Mouse (Mus musculus) lung, postnatal 0 days (tissue): Measurements from ENCODE around the gene Fto. TPM values are rescaled to one million over a fixed set of nuclear protein-coding genes. Genes with fewer than 3 reads are reported as not detected.
A peak's percentile ranks its signal among the peaks of the same experiment; 100 is the strongest.

Experiments
- ATAC-seq: fragments of 200-750 bp; cut with Nextera tagmentation; 2 replicates; pipeline ENCODE4 v1.8.0; 2017; ENCODE audit warnings: moderate library complexity
- DNase-seq: peaks from one replicate; pipeline ENCODE4 v3.0.0-alpha.2; 2016; ENCODE audit warnings: low spot score
- H3K27ac ChIP-seq: fragments of 300-500 bp; sonication (generic); 2 replicates; pipeline ENCODE4 v1.5.1; 2014; ENCODE audit warnings: antibody characterized with exemption, mild to moderate bottlenecking, low read length, mixed read lengths
- H3K27me3 ChIP-seq: fragments of 300-500 bp; sonication (generic); replicated peaks from 2 replicates; pipeline ENCODE4 v1.6.1; 2014; ENCODE audit warnings: low read length, mixed read lengths; ENCODE audit not compliant: insufficient read depth
- H3K36me3 ChIP-seq: fragments of 300-500 bp; sonication (generic); 2 replicates; pipeline ENCODE4 v1.6.1; 2014; ENCODE audit warnings: low read length, mixed read lengths; ENCODE audit not compliant: insufficient read depth
- H3K4me1 ChIP-seq: fragments of 300-500 bp; sonication (generic); 2 replicates; pipeline ENCODE4 v1.6.1; 2014; ENCODE audit warnings: antibody characterized with exemption, low read depth, low read length, mixed read lengths; ENCODE audit not compliant: insufficient read depth
- H3K4me2 ChIP-seq: fragments of 300-500 bp; sonication (generic); replicated peaks from 2 replicates; pipeline ENCODE4 v1.6.1; 2014; ENCODE audit warnings: low read depth, mild to moderate bottlenecking, low read length, moderate library complexity, mixed read lengths
- H3K4me3 ChIP-seq: fragments of 300-500 bp; sonication (generic); 2 replicates; pipeline ENCODE4 v1.5.1; 2014; ENCODE audit warnings: low read depth, low read length
- H3K9ac ChIP-seq: fragments of 300-500 bp; sonication (generic); replicated peaks from 2 replicates; pipeline ENCODE4 v1.6.1; 2014; ENCODE audit warnings: low read depth, mild to moderate bottlenecking
- H3K9me3 ChIP-seq: fragments of 300-500 bp; sonication (generic); 2 replicates; pipeline ENCODE4 v1.6.1; 2016; ENCODE audit warnings: low read length, mixed read lengths
- CTCF ChIP-seq: IDR thresholded peaks from 2 replicates; pipeline ENCODE4 v1.5.1; 2016; ENCODE audit warnings: antibody characterized with exemption, mild to moderate bottlenecking
- EP300 ChIP-seq: IDR thresholded peaks from 2 replicates; pipeline ENCODE4 v1.6.1; 2016; ENCODE audit warnings: antibody characterized with exemption, mild to moderate bottlenecking, control low read depth
- WGBS: fragments of 180-500 bp; shearing (Covaris S2); extraction: QIAGEN DNeasy Blood & Tissue Kit; methylation state at CpG from one replicate; pipeline ENCODE4 v1.1.7; 2014; 5-methylcytosine and 5-hydroxymethylcytosine counted together
- polyA plus RNA-seq: library from polyadenylated mRNA; unstranded; fragments of >200 nt; fragmentation: Nextera tagmentation; extraction: Ambion mirVana; gene quantifications from 2 replicates; pipeline ENCODE4 v1.2.1, GENCODE M21; 2015

Gene Fto
- polyA plus RNA-seq, 1 experiment from 2014 or later = 29.8 TPM

DNA sequence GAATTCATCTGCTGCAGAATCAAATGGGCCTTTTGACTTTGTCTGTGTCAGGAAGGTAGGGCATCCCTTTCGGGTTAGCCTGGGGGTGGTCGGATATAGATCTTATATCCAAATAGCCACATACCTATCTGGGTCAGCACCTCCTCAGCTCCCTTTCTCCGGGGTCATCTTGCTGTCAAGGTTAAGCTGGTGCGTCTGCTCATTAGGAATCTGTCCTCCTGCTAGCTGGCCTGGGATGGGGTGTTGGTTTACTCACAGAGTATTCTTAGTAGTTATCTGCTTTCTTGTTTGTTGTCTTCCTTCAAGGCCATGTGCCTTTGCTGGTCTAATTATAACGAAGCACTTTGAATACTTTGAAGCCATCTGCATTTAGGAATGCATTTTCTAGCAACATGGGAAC lies 163.7 kb downstream of the Fto start:
- H3K36me3 ChIP-seq = peaks cover 7% of the 10 kb centered on the region
- no peak for TF ChIP-seq CTCF
- no peak for TF ChIP-seq EP300
- 88% methylated on average over 5 of the region's 5 CpGs for WGBS
- no peak overlapping the region for H3K27ac ChIP-seq
- DNase-seq (no peak), ATAC-seq (no peak)
- H3K27me3 ChIP-seq = no peaks in the 10 kb centered on the region
- no peak overlapping the region for H3K9ac ChIP-seq
- no peak overlapping the region for H3K4me3 ChIP-seq
- no peak overlapping the region for H3K4me2 ChIP-seq
- no peaks in the 10 kb centered on the region for H3K9me3 ChIP-seq
- H3K4me1 ChIP-seq = no peaks in the 10 kb centered on the region

DNA sequence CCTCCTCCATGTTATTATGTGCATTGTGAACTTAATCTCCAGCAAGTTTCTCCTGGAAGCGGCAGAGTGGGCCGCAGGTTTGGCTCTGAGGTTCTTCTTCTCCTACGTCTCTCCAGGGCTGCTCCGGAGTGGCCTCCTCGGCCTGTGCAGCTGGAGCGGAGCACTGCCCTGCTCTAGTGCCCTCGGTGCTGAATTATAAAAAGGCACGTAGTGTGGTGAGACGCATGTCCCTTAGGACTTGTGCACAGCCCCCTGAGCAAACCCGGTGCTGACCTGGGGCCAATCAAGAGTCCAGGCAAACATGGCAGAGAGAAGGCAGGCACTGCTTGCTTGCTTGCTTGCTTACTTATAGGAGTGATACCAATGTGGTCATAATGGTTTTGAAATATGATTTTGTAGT lies 164.1 kb downstream of the Fto start:
- DNase-seq (no peak), ATAC-seq (no peak)
- Histone ChIP-seq H3K27me3 (no peaks in the 10 kb centered on the region), H3K27ac (no peak overlapping the region), H3K4me2 (no peak overlapping the region), H3K36me3 (peaks cover 7% of the 10 kb centered on the region; the same call in 1 of the 2 replicates), H3K9me3 (no peaks in the 10 kb centered on the region), H3K9ac (no peak overlapping the region), H3K4me3 (no peak overlapping the region), H3K4me1 (no peaks in the 10 kb centered on the region)
- TF ChIP-seq CTCF (no peak), EP300 (no peak)
- WGBS = 88% methylated on average over 10 of the region's 10 CpGs

DNA sequence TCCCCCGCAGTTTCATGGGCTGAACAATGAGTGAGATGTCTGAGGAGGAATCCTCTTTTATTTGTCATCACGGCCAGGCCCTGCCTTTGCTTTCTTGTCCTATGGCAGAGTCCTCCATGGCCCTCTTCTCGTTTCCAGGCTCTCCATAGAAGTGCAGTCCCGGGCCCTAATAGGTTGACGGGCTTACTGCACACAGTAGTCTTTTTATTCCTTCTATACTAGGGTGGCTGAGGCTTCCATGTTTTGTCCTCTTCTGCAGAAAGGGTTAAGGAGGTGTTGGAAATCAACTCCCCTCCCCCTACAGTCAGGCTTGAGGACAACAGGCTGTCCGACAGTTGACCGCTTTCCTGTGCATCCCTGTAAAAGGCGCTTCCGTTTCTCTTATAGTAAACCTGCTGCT lies 169.2 kb downstream of the Fto start:
- H3K9ac ChIP-seq = no peak overlapping the region
- H3K4me1 ChIP-seq = no peaks in the 10 kb centered on the region
- TF ChIP-seq EP300 (no peak), CTCF (no peak; the same call in 1 of the 2 replicates)
- H3K9me3 ChIP-seq = no peaks in the 10 kb centered on the region
- H3K27ac ChIP-seq = no peak overlapping the region
- no peak for ATAC-seq
- H3K4me3 ChIP-seq = no peak overlapping the region
- no peaks in the 10 kb centered on the region for H3K27me3 ChIP-seq
- DNase-seq = no peak
- WGBS = 72% methylated on average over 9 of the region's 9 CpGs
- H3K36me3 ChIP-seq = no peaks in the 10 kb centered on the region
- no peak overlapping the region for H3K4me2 ChIP-seq

DNA sequence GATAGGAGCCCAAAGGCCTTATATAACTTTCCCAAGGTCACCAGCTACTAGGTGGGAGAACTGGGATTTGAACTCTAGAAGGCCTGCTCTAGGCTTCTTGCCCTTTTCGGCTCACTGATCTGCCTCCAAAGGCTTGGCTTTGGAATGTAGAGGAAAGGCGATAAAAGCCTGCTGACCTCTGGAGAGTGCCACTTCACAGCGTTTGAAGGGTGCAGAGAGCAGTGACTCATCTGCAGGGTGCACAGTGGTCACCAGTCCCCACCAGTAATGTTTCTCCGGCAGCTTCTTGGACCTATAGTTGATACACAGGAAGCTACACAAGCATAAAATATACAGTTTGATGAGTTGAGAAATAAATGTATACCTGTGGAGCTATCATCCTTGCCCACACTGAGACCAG lies 173.1 kb downstream of the Fto start:
- DNase-seq = peak; percentile 67
- no peak overlapping the region for H3K4me2 ChIP-seq
- H3K9ac ChIP-seq = no peak overlapping the region
- TF ChIP-seq CTCF = no peak
- TF ChIP-seq EP300 = peak; percentile 63
- H3K9me3 ChIP-seq = no peaks in the 10 kb centered on the region
- no peaks in the 10 kb centered on the region for H3K36me3 ChIP-seq
- H3K4me1 ChIP-seq = no peaks in the 10 kb centered on the region; the same call in 1 of the 2 replicates
- no peak overlapping the region for H3K27ac ChIP-seq
- peak; percentile 82 for ATAC-seq
- no peaks in the 10 kb centered on the region for H3K27me3 ChIP-seq
- no peak overlapping the region for H3K4me3 ChIP-seq
- WGBS = 44% methylated on average over 4 of the region's 4 CpGs

DNA sequence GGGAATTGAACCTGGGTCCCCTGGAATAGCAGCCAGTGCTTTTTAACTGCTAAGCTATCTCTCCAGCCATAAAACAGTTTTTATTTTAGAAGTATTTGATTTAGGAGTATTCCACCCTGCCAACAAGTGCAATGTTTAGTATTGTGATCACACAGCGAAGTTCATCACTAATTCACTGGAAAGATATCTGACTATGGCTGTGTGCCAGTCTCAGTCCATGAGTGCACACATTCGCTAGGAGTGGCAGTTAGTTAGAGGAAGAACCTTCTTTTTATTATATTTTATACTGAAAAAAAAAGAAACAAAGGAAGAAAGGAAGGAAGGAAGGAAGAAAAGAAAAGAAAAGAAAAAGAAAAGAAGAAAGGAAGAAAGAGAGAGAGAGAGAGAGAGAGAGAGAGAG lies 174.1 kb downstream of the Fto start:
- WGBS = 70% methylated on average over 2 of the region's 2 CpGs
- no peaks in the 10 kb centered on the region for H3K36me3 ChIP-seq
- no peaks in the 10 kb centered on the region; the same call in 1 of the 2 replicates for H3K4me1 ChIP-seq
- no peak overlapping the region for H3K27ac ChIP-seq
- TF ChIP-seq CTCF (no peak), EP300 (no peak)
- DNase-seq = no peak
- H3K27me3 ChIP-seq = no peaks in the 10 kb centered on the region
- H3K9me3 ChIP-seq = no peaks in the 10 kb centered on the region
- no peak overlapping the region for H3K4me2 ChIP-seq
- no peak for ATAC-seq
- no peak overlapping the region for H3K9ac ChIP-seq
- H3K4me3 ChIP-seq = no peak overlapping the region

DNA sequence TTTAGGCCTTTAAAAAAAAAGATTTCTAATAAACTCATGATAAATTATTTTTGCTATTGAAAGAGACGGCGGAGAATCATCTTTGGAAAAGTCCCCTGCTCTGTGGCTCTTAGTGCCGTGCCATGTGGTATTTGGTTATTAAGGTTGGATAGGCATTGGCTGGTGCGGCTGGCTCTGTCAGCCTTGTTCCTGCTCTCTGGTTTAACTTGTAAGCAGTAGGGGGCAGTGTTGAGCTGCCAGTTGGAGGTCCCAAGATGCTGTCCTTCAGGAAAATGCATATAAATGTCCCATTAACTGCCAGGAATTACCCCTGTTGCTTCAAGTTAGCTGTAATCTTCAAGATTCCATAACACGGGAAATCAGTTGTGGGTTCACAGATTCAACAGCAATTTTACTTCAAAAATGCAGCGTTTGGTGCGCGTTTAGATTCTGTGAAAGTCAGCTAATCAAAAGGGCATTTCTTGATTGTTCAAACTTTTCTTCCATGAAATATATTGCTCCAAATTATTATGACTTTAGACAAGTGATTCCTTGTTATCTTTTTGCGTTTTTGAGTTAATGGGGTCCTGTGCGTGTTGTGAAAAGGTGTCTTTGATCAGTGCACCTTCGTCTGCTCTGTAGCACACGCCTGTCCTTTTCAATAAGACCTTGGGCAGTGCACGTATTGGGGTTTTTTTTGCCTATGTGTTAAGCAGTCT lies 174.9 kb downstream of the Fto start:
- H3K36me3 ChIP-seq = no peaks in the 10 kb centered on the region
- H3K27ac ChIP-seq = no peak overlapping the region
- H3K4me2 ChIP-seq = no peak overlapping the region
- H3K4me3 ChIP-seq = no peak overlapping the region
- no peak overlapping the region for H3K9ac ChIP-seq
- H3K9me3 ChIP-seq = no peaks in the 10 kb centered on the region
- WGBS = 47% methylated on average over 13 of the region's 13 CpGs
- 0 out of 2 replicates have a peak, but pooled peaks have one; percentile 30 for TF ChIP-seq EP300
- TF ChIP-seq CTCF = peak; percentile 89
- H3K4me1 ChIP-seq = no peaks in the 10 kb centered on the region; the same call in 1 of the 2 replicates
- H3K27me3 ChIP-seq = no peaks in the 10 kb centered on the region
- peak; percentile 43; the same call in 1 of the 2 replicates for ATAC-seq
- peak; percentile 86 for DNase-seq
